Mouse (Mus musculus) kidney, postnatal 36 days (tissue): ENCODE measurements at regions not wholly inside any gene's neighbourhood (a gene's known extent, or its start where the extent isn't known, plus 50 kb on each side); places are given as distances from the start of the nearest gene placed in this dataset.

Experiments
- DNase-seq, 2 experiments: peaks; one replicate each; pipeline ENCODE4 v3.0.0; 2021 to 2022; ENCODE audit warnings: mixed read lengths in 2 of 2

- no peak for DNase-seq
Observed at GRCm38 (mm10) chr14:98505321-98505720, 335.8 kb upstream of the Dach1 start.

GRCm38 (mm10) chr14:98477416-98477815 is 307.9 kb upstream of the Dach1 start:
- no peak for DNase-seq

- peak; percentile 1 to 5 for DNase-seq
Observed at GRCm38 (mm10) chr14:98471803-98472509, 302.4 kb upstream of the Dach1 start.

GRCm38 (mm10) chr14:98454461-98454860 is 284.9 kb upstream of the Dach1 start:
- DNase-seq, result no peak

- no peak for DNase-seq
Observed at GRCm38 (mm10) chr14:98452191-98452590, 282.6 kb upstream of the Dach1 start.

- DNase-seq, result no peak
Observed at GRCm38 (mm10) chr14:98449568-98449967, 280.0 kb upstream of the Dach1 start.

GRCm38 (mm10) chr14:98442411-98442810 is 272.8 kb upstream of the Dach1 start:
- DNase-seq, result no peak

- no peak for DNase-seq
Observed at GRCm38 (mm10) chr14:98441954-98442353, 272.4 kb upstream of the Dach1 start.

GRCm38 (mm10) chr14:98431959-98432358 is 262.4 kb upstream of the Dach1 start:
- no peak for DNase-seq

- DNase-seq, result no peak
Observed at GRCm38 (mm10) chr14:98417719-98418118, 248.2 kb upstream of the Dach1 start.

- DNase-seq, result peak in 1 of 2 experiments; percentile 6
Observed at GRCm38 (mm10) chr14:98414201-98414600, 244.6 kb upstream of the Dach1 start.

- peak; percentile 6 to 12 for DNase-seq
Observed at GRCm38 (mm10) chr14:98405936-98406635, 236.5 kb upstream of the Dach1 start.

GRCm38 (mm10) chr14:98404026-98404425 is 234.5 kb upstream of the Dach1 start:
- DNase-seq, result no peak

GRCm38 (mm10) chr14:98387871-98388270 is 218.3 kb upstream of the Dach1 start:
- DNase-seq, result no peak
